Mouse (Mus musculus): ENCODE measurements at regions not wholly inside any gene's neighbourhood (a gene's known extent, or its start where the extent isn't known, plus 50 kb on each side); places are given as distances from the start of the nearest gene placed in this dataset.

DNA sequence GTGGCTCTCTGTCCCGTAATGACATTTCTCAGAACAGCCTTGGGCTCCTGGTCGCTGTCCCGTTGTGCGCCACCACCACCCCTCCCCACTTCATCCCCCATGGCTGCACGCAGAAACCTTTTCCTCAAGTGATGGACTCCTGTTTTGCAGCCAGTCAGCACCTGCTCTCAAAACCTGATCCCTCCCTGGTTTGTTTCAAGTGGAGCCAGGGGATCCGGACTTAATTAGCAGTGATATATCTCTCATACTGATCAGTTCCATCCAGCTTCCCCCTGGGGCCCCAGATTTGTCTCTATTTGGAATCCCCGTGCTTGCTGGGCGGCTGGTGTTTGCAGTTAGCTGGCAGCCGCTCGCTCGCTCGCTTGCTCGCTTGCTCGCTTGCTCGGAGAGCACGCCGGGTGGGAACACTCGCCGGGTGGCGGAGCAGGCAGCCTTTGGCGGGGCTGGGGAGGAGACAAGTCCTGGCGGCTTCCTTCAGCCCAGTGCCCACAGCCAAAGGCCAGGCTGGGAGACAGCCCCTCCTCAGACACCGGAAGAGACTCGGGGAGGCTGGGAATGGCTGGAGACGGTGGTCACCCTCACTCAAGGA lies 164.3 kb upstream of the Lef1 start:
- in situ Hi-C loops (cut with MboI; ENCODE audit: low pct_unique_long_range_greater_than_20kb in 1 of 2, low sequenced_read_pairs in 2 of 2, unreplicated experiment in 1 of 2): no loop called here

DNA sequence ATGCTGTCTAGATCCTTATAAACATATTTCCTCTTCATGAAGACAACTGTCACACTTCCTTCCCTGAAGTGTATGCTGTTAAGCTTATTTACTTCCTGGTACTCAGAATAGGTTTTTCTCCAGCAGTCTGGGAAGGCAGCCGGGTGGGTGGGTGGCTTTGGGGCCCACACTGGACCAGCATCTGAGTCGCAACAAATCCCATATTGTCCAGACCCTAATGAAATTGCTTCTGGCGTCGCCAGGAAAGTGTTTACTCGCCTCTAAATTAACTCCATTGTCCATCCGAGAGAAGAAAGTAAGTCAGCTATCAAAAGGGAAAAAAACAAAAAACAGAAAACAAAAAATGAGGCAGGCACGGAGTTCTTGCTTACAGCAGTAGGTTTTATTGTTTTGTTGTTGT lies 164.9 kb upstream of the Lef1 start:
- in situ Hi-C loops (cut with MboI; ENCODE audit: low pct_unique_long_range_greater_than_20kb in 1 of 2, low sequenced_read_pairs in 2 of 2, unreplicated experiment in 1 of 2): no loop called here

- in situ Hi-C loops (cut with MboI; ENCODE audit: low pct_unique_long_range_greater_than_20kb in 1 of 2, low sequenced_read_pairs in 2 of 2, unreplicated experiment in 1 of 2): no loop called here
Observed at GRCm38 (mm10) chr3:130944241-130944640, 166.0 kb upstream of the Lef1 start.

DNA sequence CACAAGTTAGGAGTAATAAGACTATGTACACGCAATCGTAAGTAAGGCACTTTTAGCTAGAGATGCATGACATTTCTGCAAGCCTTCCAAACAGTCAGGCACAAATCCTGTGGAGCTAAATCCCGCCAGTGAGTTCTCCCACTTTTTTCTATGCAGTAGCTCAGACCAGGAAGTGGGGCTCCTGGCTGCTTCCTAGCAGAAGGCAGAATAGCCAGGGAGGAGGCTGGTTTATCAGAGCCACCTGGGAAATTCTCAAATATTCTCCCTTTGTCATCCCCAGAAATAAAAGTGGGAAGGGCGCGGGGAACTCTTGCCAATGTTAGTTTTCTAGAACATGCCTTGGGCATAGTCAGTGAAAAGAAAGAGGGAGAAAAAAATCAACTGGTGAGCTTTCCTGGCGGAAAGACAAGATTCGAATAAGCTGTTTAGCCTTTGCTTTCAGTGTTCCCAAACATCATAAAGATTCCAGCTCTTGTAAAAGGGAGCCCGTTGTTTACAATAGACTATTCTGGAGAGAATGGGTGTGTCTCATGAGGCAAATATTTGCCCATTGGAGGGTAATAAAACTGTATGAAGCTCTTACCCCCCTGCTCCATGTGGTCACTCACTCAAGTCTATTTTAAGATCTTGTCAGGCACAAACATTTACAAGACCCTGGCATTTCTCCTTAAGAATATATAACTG lies 167.2 kb upstream of the Lef1 start:
- in situ Hi-C loops (cut with MboI; ENCODE audit: low pct_unique_long_range_greater_than_20kb in 1 of 2, low sequenced_read_pairs in 2 of 2, unreplicated experiment in 1 of 2): no loop called here

GRCm38 (mm10) chr3:130940302-130940867 lies 169.9 kb upstream of the Lef1 start:
- in situ Hi-C loops (cut with MboI; ENCODE audit: low pct_unique_long_range_greater_than_20kb in 1 of 2, low sequenced_read_pairs in 2 of 2, unreplicated experiment in 1 of 2): no loop called here

DNA sequence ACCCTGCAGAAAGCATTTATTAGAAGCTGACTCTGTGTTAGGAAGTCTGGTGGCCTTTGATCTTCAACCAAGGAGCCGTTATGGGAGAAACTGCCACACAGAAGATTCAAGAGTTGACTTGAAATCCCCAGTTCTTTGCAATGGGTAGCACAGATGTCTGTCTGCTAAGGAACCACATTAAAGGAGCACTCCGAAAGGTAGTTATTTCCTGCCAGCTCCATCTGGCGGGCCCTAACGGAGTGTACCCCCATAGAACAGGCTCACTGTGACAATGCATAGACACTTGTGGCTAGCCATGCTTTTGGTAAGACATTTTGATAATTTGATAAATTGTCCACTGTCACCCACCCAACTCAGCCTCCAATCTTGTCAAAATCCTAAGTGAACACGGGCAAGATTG lies 173.3 kb upstream of the Lef1 start:
- in situ Hi-C loops (cut with MboI; ENCODE audit: low pct_unique_long_range_greater_than_20kb in 1 of 2, low sequenced_read_pairs in 2 of 2, unreplicated experiment in 1 of 2): no loop called here

GRCm38 (mm10) chr3:130936336-130936735 lies 173.9 kb upstream of the Lef1 start:
- in situ Hi-C loops (cut with MboI; ENCODE audit: low pct_unique_long_range_greater_than_20kb in 1 of 2, low sequenced_read_pairs in 2 of 2, unreplicated experiment in 1 of 2): no loop called here

DNA sequence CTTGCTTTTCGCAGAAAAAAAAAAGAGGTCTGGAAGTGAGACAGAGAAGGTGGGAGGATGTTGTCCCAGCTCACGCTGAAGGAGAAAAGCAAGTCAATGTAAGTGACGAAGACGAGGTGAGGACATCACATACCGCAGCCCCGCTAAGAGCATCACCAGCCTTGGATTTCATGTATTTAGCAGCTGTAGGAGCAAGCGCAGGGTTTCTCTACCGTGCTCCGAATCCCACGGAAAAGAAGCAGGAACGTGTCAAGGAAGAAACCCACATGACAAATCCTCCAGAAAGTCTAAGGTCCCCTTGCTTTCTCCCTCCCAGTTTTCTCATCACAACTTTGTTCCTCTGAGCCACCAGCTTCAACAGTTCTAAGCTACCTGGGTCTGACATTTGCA lies 174.3 kb upstream of the Lef1 start:
- in situ Hi-C loops (cut with MboI; ENCODE audit: low pct_unique_long_range_greater_than_20kb in 1 of 2, low sequenced_read_pairs in 2 of 2, unreplicated experiment in 1 of 2): no loop called here

- in situ Hi-C loops (cut with MboI; ENCODE audit: low pct_unique_long_range_greater_than_20kb in 1 of 2, low sequenced_read_pairs in 2 of 2, unreplicated experiment in 1 of 2): no loop called here
Observed at GRCm38 (mm10) chr3:130935302-130935925, 174.9 kb upstream of the Lef1 start.

- in situ Hi-C loops (cut with MboI; ENCODE audit: low pct_unique_long_range_greater_than_20kb in 1 of 2, low sequenced_read_pairs in 2 of 2, unreplicated experiment in 1 of 2): no loop called here
Observed at GRCm38 (mm10) chr3:130932723-130933122, 177.5 kb upstream of the Lef1 start.

GRCm38 (mm10) chr3:130932226-130932625 lies 178.0 kb upstream of the Lef1 start:
- in situ Hi-C loops (cut with MboI; ENCODE audit: low pct_unique_long_range_greater_than_20kb in 1 of 2, low sequenced_read_pairs in 2 of 2, unreplicated experiment in 1 of 2): no loop called here

DNA sequence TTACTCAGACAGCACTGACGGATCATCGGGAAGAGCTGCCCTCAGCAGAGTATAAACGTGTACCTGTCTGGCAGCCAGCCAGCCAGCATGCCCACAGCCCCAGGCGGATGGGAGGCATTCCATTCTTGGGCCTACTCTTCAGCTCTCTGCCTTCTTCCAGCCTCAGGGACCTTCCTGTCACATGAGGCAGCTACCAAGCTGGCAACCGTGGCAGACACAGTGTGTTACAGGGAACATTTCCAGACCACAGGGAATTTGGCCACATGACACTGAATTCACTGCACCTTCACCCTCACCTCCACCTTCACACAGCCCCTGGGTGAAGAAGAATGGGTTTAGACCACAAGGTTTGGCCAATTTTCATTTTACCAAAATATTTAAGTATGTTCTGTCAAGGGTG lies 185.3 kb upstream of the Lef1 start:
- in situ Hi-C loops (cut with MboI; ENCODE audit: low pct_unique_long_range_greater_than_20kb in 1 of 2, low sequenced_read_pairs in 2 of 2, unreplicated experiment in 1 of 2): no loop called here

DNA sequence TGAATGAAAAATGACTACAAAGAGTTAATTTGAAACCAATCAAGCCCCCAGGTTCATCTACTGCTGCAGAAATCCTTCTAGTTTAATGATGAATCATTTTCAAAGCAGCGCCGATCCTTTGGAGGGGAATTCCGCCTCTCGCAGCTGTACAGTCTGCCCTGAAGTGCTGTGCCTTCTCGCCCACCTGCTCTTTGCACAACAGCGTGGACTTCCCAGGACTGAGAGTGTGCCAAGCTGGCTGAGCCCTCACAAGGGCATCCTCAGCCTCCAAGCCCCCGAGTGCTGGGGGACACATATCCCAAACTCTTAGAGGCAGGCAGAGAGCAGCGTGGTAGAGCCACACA lies 186.7 kb upstream of the Lef1 start:
- in situ Hi-C loops (cut with MboI; ENCODE audit: low pct_unique_long_range_greater_than_20kb in 1 of 2, low sequenced_read_pairs in 2 of 2, unreplicated experiment in 1 of 2): no loop called here

GRCm38 (mm10) chr3:130922812-130923614 lies 187.3 kb upstream of the Lef1 start:
- in situ Hi-C loops (cut with MboI; ENCODE audit: low pct_unique_long_range_greater_than_20kb in 1 of 2, low sequenced_read_pairs in 2 of 2, unreplicated experiment in 1 of 2): no loop called here

GRCm38 (mm10) chr3:130921621-130922245 lies 188.5 kb upstream of the Lef1 start:
- in situ Hi-C loops (cut with MboI; ENCODE audit: low pct_unique_long_range_greater_than_20kb in 1 of 2, low sequenced_read_pairs in 2 of 2, unreplicated experiment in 1 of 2): no loop called here

DNA sequence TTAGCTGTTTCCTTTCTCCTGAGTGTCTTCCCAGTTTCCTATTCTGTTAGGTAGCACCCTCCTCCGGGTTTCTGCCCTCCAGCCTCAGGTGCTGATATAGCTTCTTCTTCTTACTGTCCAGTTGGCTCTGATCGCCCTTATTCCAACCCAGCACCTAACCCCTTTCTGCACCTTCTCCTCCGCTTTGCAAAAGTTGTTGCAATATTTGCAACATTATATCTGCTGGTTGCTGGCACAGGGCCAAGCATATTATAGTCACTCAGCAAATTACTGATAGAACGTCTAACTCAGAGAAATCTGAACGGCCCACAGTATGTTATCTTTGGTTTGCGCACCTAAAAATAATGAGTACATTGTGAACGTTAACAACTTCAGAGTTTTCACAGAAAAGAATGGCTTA lies 183.6 kb upstream of the Rpl34 start:
- in situ Hi-C loops (cut with MboI; ENCODE audit: low pct_unique_long_range_greater_than_20kb in 1 of 2, low sequenced_read_pairs in 2 of 2, unreplicated experiment in 1 of 2): no loop called here

DNA sequence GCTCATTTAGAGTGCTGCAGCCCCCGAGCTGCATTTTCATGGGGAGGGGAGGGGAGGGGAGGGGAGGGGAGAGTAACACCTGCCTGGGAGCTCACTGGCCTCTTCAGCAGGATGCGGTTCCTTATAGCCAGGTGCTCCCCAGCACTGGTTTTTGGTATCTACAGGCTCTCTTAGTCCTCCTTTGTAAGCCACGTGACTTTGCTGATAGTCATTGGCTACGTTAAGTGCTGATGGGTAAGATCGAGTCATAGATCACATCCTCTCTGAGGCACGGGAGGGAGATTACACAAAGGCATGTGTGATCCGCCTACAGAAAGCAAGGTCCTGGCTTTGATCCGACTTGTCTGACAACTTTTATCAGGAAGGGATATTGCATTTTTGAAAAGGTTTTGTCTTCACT lies 174.9 kb upstream of the Rpl34 start:
- in situ Hi-C loops (cut with MboI; ENCODE audit: low pct_unique_long_range_greater_than_20kb in 1 of 2, low sequenced_read_pairs in 2 of 2, unreplicated experiment in 1 of 2): no loop called here

GRCm38 (mm10) chr3:130903329-130903728 lies 173.1 kb upstream of the Rpl34 start:
- in situ Hi-C loops (cut with MboI; ENCODE audit: low pct_unique_long_range_greater_than_20kb in 1 of 2, low sequenced_read_pairs in 2 of 2, unreplicated experiment in 1 of 2): no loop called here

GRCm38 (mm10) chr3:130902376-130902775 lies 172.2 kb upstream of the Rpl34 start:
- in situ Hi-C loops (cut with MboI; ENCODE audit: low pct_unique_long_range_greater_than_20kb in 1 of 2, low sequenced_read_pairs in 2 of 2, unreplicated experiment in 1 of 2): no loop called here

Measured in mouse embryonic stem cell (cell line).